Mouse (Mus musculus) heart, postnatal 0 days (tissue): ENCODE measurements around the gene Dpysl4.

ENCODE experiments used
- CTCF ChIP-seq: IDR thresholded peaks from 2 replicates; pipeline ENCODE4 v1.5.1; 2016; ENCODE audit warnings: antibody characterized with exemption, control low read depth, low read depth
- EP300 ChIP-seq: IDR thresholded peaks from 2 replicates; pipeline ENCODE4 v1.6.1; 2016; ENCODE audit warnings: antibody characterized with exemption, low read depth

- TF ChIP-seq CTCF (no peak), EP300 (no peak)
Measured at GRCm38 (mm10) chr7:139126549-139126948, 40.7 kb downstream of the Dpysl4 start.
